ENCODE assay signal across 8 mouse cellular contexts in the genomic region with DNA sequence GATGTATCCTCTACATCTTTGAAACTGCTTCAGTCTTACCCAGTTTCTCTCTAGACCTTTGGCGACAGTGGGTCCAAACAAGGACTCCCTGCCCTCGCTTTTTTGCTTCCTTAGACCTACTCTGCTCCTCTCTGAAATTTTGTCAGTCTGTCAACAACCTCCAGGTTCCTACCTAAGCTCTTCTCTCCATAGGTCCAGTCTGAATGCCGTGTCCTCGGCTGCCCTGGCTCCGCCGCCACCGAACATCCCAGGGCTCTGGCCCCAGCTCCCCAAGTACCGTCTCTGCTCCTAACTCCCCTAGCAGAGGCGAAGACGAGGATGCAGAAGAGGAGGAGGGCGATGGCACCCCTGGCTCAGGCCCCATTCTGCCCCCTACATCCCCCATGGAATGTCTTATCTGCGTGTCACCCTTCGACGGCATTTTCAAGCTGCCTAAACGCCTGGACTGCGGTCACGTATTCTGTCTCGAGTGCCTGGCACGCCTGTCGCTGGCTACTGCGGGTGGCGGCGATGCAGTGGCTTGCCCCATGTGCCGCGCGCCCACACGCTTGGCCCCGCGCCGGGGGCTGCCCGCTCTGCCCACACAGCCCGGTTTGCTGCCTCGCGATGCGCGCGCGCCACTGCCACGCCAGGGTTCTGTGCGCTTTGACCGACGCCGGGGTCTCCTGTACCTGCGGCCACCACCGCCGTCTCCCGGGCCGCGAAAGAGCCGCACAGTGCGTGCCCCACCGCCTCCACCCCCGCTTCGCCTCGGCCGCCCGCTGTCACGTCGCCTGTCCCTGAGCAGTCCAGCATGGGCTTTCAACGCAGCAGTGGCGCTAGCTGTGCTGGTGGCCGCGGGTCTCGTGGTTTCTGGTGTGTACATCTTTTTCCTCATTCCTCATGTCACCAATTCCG. TPM values are rescaled to one million over a fixed set of nuclear protein-coding genes. Genes with fewer than 3 reads are reported as not detected.
A peak's percentile ranks its signal among the peaks of the same experiment; 100 is the strongest.
DNase-seq lines count a peak whose midpoint lies in the region; ATAC-seq lines count a peak whose summit lies in the region.

No protein-coding gene starts in this region.

- H3K27me3 ChIP-seq in stomach, embryonic 16.5 days (ENCODE audit: control insufficient read depth, insufficient read depth, low read length) = no peaks in the 10 kb centered on the region

- intact Hi-C loops in left cerebral cortex, postnatal 25 days (cut with DNase I) = no loop called here

- peak overlapping the region; percentile 70 for H3K9ac ChIP-seq in stomach, embryonic 16.5 days (ENCODE audit: low read length)

- ATAC-seq in megakaryocyte progenitor cell, adult 5-6 weeks (replicated peaks; ENCODE audit: poor library complexity) = peak; percentile 53
- peak; percentile 19; the same call in 1 of the 2 replicates for ATAC-seq in stomach, embryonic 16.5 days (ENCODE audit: insufficient read depth, low FRiP score)

- H3K9me3 ChIP-seq in stomach, embryonic 16.5 days (replicated peaks; ENCODE audit: control insufficient read depth, low read length) = no peaks in the 10 kb centered on the region

- H3K4me3 ChIP-seq in stomach, embryonic 16.5 days (replicated peaks; ENCODE audit: low read length) = peak overlapping the region; percentile 45

- 6% methylated on average over 65 of the region's 65 CpGs for WGBS in stomach, embryonic 16.5 days

- peak overlapping the region; percentile 44; the same call in 1 of the 2 replicates for H3K27ac ChIP-seq in stomach, embryonic 16.5 days (ENCODE audit: low read length)

- peak overlapping the region; percentile 72 for H3K4me2 ChIP-seq in stomach, embryonic 16.5 days (ENCODE audit: low read depth, low read length)

- H3K4me1 ChIP-seq in stomach, embryonic 16.5 days (ENCODE audit: control insufficient read depth, insufficient read depth, low read length) = peaks cover 24% of the 10 kb centered on the region

- H3K36me3 ChIP-seq in stomach, embryonic 16.5 days (ENCODE audit: control insufficient read depth, insufficient read depth, low read length) = peaks cover 39% of the 10 kb centered on the region

- DNase-seq in thymus, postnatal 14 days = peak; percentile 11
- DNase-seq in thymus, postnatal 10 days (ENCODE audit: low spot score in 2 of 2) = no peak
- peak; percentile 70 for DNase-seq in cerebellum, adult 8-10 months
- peak; percentile 43 to 49 for DNase-seq in frontal cortex, postnatal 10 days (ENCODE audit: low spot score in 2 of 2)
- DNase-seq in left cerebral cortex, postnatal 25 days (ENCODE audit: low spot score in 2 of 2) = peak; percentile 27 to 51
- DNase-seq in thymus, postnatal 0 days (ENCODE audit: low spot score) = no peak

RNA-seq across cellular contexts. Expression of gene Rnf225, which starts 0.7 kb away (rescaled TPM):
- under 1 TPM; 0.78 to 0.94 TPM for total RNA-seq in left cerebral cortex, postnatal 25 days (2021)
- 0.76 and 1.0 TPM in 2 replicates for total RNA-seq in megakaryocyte progenitor cell, adult 5-6 weeks (2015)
- total RNA-seq in megakaryocyte progenitor cell, adult 5-6 weeks (2017) = 0.57 and 0.62 TPM in 2 replicates
- 2.3 and 3.2 TPM in 2 replicates for polyA plus RNA-seq in stomach, embryonic 16.5 days (2015; fragmentation: Nextera tagmentation; extraction: Ambion mirVana)
- polyA plus RNA-seq in thymus, postnatal 0 days (2015; fragmentation: Nextera tagmentation; extraction: Ambion mirVana) = 0.22 and 0.42 TPM in 2 replicates

RNA-seq across cellular contexts. Expression of gene Rps5, which starts 5.9 kb away (rescaled TPM):
- 100 to 1,000 TPM; 339 to 352 TPM for total RNA-seq in left cerebral cortex, postnatal 25 days (2021)
- 3,071 and 3,115 TPM in 2 replicates for total RNA-seq in megakaryocyte progenitor cell, adult 5-6 weeks (2015)
- total RNA-seq in megakaryocyte progenitor cell, adult 5-6 weeks (2017) = 1,264 and 1,790 TPM in 2 replicates
- 869 and 872 TPM in 2 replicates for polyA plus RNA-seq in stomach, embryonic 16.5 days (2015; fragmentation: Nextera tagmentation; extraction: Ambion mirVana)
- polyA plus RNA-seq in thymus, postnatal 0 days (2015; fragmentation: Nextera tagmentation; extraction: Ambion mirVana) = 1,115 and 1,143 TPM in 2 replicates

RNA-seq across cellular contexts. Expression of gene Zscan22, which starts 30.3 kb away (rescaled TPM):
- 10 to 100 TPM; 13.0 to 16.9 TPM for total RNA-seq in left cerebral cortex, postnatal 25 days (2021)
- total RNA-seq in megakaryocyte progenitor cell, adult 5-6 weeks (2015) = 20.6 and 22.2 TPM in 2 replicates
- 6.4 and 8.2 TPM in 2 replicates for total RNA-seq in megakaryocyte progenitor cell, adult 5-6 weeks (2017)
- 14.1 and 14.8 TPM in 2 replicates for polyA plus RNA-seq in stomach, embryonic 16.5 days (2015; fragmentation: Nextera tagmentation; extraction: Ambion mirVana)
- polyA plus RNA-seq in thymus, postnatal 0 days (2015; fragmentation: Nextera tagmentation; extraction: Ambion mirVana) = 4.6 and 7.2 TPM in 2 replicates

RNA-seq across cellular contexts. Expression of gene Zfp324, which starts 37.7 kb away (rescaled TPM):
- 10 to 100 TPM; 10.3 to 11.9 TPM for total RNA-seq in left cerebral cortex, postnatal 25 days (2021)
- total RNA-seq in megakaryocyte progenitor cell, adult 5-6 weeks (2015) = 3.9 and 4.0 TPM in 2 replicates
- total RNA-seq in megakaryocyte progenitor cell, adult 5-6 weeks (2017) = 6.5 and 8.5 TPM in 2 replicates
- polyA plus RNA-seq in stomach, embryonic 16.5 days (2015; fragmentation: Nextera tagmentation; extraction: Ambion mirVana) = 8.3 and 8.8 TPM in 2 replicates
- 4.9 and 5.0 TPM in 2 replicates for polyA plus RNA-seq in thymus, postnatal 0 days (2015; fragmentation: Nextera tagmentation; extraction: Ambion mirVana)

RNA-seq across cellular contexts. Expression of gene Zfp128, which starts 47.0 kb away (rescaled TPM):
- 1 to 10 TPM; 6.9 to 7.4 TPM for total RNA-seq in left cerebral cortex, postnatal 25 days (2021)
- 3.2 and 5.9 TPM in 2 replicates for total RNA-seq in megakaryocyte progenitor cell, adult 5-6 weeks (2015)
- 2.0 and 2.7 TPM in 2 replicates for total RNA-seq in megakaryocyte progenitor cell, adult 5-6 weeks (2017)
- polyA plus RNA-seq in stomach, embryonic 16.5 days (2015; fragmentation: Nextera tagmentation; extraction: Ambion mirVana) = 3.3 and 3.7 TPM in 2 replicates
- 1.9 and 2.4 TPM in 2 replicates for polyA plus RNA-seq in thymus, postnatal 0 days (2015; fragmentation: Nextera tagmentation; extraction: Ambion mirVana)

Comparison
In these comparisons a context has a peak if more than half of its experiments do, and no peak if none do; other contexts are left out.
1. DNase-seq: peak in thymus, postnatal 14 days (single experiment), cerebellum, adult 8-10 months (single experiment), frontal cortex, postnatal 10 days (2 of 2) and left cerebral cortex, postnatal 25 days (2 of 2); none in thymus, postnatal 10 days (0 of 2) and thymus, postnatal 0 days (single experiment).